24 mouse cellular contexts compared by ENCODE assay signal in the genomic region with DNA sequence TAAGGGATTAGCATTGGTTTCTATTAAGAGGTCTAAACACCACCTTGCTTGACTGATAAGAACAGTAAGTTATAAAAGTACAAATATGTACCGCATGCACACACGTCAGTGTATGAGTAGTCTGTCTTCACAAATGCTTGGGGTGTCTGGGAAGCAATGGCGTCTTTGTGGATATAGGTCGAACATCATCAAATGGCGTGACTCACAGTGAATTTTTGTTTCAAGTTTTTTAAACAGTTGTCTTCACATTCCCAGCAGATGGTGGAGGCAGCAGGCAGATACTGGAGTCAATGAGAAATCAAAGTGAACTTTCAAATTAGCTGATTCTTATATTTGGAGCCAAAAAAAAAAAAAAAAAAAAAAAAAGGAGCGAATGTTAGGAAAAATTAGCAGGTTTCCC.
DNase-seq lines count a peak whose midpoint lies in the region; ATAC-seq lines count a peak whose summit lies in the region.
"Had no signal": no experiment of that assay in that cellular context is flagged by ENCODE, and none has a peak within 500 bp of the region (broad histone marks: within the 10 kb centered on the region; RNA-seq: fewer than 3 reads in every experiment).

No protein-coding gene starts in this region.

- H3K9ac ChIP-seq in forebrain, embryonic 14.5 days (ENCODE audit: low read length) = no peak overlapping the region
- H3K9ac ChIP-seq in forebrain, embryonic 11.5 days (ENCODE audit: low read length) = no peak overlapping the region
- H3K9ac ChIP-seq: hindbrain, embryonic 15.5 days; neural tube, embryonic 13.5 days had no signal

- WGBS in forebrain, embryonic 14.5 days = 90% methylated on average over 6 of the region's 6 CpGs
- WGBS in forebrain, embryonic 11.5 days = 93% methylated on average over 6 of the region's 6 CpGs

- no peak overlapping the region for H3K4me3 ChIP-seq in forebrain, embryonic 14.5 days (ENCODE audit: low read depth, low read length)
- H3K4me3 ChIP-seq in forebrain, embryonic 11.5 days (ENCODE audit: low read depth, low read length) = no peak overlapping the region
- H3K4me3 ChIP-seq: heart, adult 2 months; hindbrain, embryonic 15.5 days; limb, embryonic 10.5 days; megakaryocyte, embryonic 14.5 days; neural tube, embryonic 13.5 days had no signal

- no peaks in the 10 kb centered on the region for H3K4me1 ChIP-seq in forebrain, embryonic 14.5 days (ENCODE audit: control insufficient read depth, insufficient read depth, low read length)
- H3K4me1 ChIP-seq in forebrain, embryonic 11.5 days (replicated peaks; ENCODE audit: control insufficient read depth, insufficient read depth, low read length) = no peaks in the 10 kb centered on the region
- H3K4me1 ChIP-seq: hindbrain, embryonic 15.5 days; limb, embryonic 10.5 days; megakaryocyte, embryonic 14.5 days; neural tube, embryonic 13.5 days had no signal

- H3K9me3 ChIP-seq in forebrain, embryonic 14.5 days (replicated peaks; ENCODE audit: control insufficient read depth, low read length) = no peaks in the 10 kb centered on the region
- H3K9me3 ChIP-seq in forebrain, embryonic 11.5 days (ENCODE audit: control insufficient read depth, low read length) = no peaks in the 10 kb centered on the region
- H3K9me3 ChIP-seq: hindbrain, embryonic 15.5 days; limb, embryonic 10.5 days; megakaryocyte, embryonic 14.5 days; neural tube, embryonic 13.5 days had no signal

- H3K36me3 ChIP-seq in forebrain, embryonic 14.5 days (ENCODE audit: control insufficient read depth, insufficient read depth, low read length) = no peaks in the 10 kb centered on the region
- no peaks in the 10 kb centered on the region for H3K36me3 ChIP-seq in forebrain, embryonic 11.5 days (ENCODE audit: control insufficient read depth, insufficient read depth, low read length)
- H3K36me3 ChIP-seq: hindbrain, embryonic 15.5 days; limb, embryonic 10.5 days; neural tube, embryonic 13.5 days had no signal

- no peak overlapping the region for H3K4me2 ChIP-seq in forebrain, embryonic 14.5 days (ENCODE audit: low read length)
- H3K4me2 ChIP-seq in forebrain, embryonic 11.5 days (ENCODE audit: low read depth, low read length, severe bottlenecking) = no peak overlapping the region
- H3K4me2 ChIP-seq: hindbrain, embryonic 15.5 days; neural tube, embryonic 13.5 days had no signal

- intact Hi-C loops in left cerebral cortex, postnatal 25 days (cut with DNase I) = no loop called here
- intact Hi-C loops in left cerebral cortex, postnatal 36 days (cut with DNase I) = no loop called here

- peak; percentile 21 for DNase-seq in forebrain, embryonic 14.5 days (ENCODE audit: low spot score)
- no peak for DNase-seq in forebrain, embryonic 11.5 days (ENCODE audit: low spot score)
- DNase-seq in left cerebral cortex, postnatal 25 days (ENCODE audit: low spot score in 2 of 2) = peak; percentile 26 to 73
- no peak for DNase-seq in left cerebral cortex, postnatal 36 days (ENCODE audit: low spot score in 2 of 2)
- DNase-seq in layer of hippocampus, adult 9-11 months = peak; percentile 49
- DNase-seq in telencephalon, adult 2 months (ENCODE audit: low read depth, low spot score) = peak; percentile 45
- no peak for DNase-seq in testis, postnatal 10 days (ENCODE audit: low spot score)
- DNase-seq: adrenal gland, postnatal 10 days; cerebellum, adult 11-12 months; cerebellum, postnatal 25 days; embryo, embryonic 11 days; gastrocnemius, postnatal 14 days; heart, adult 2 months; heart, postnatal 4 days; kidney, postnatal 4 days; lung, adult 18-20 months; midbrain, embryonic 14.5 days; thymus, postnatal 36 days had no signal

- no peaks in the 10 kb centered on the region for H3K27me3 ChIP-seq in forebrain, embryonic 14.5 days (replicated peaks; ENCODE audit: control insufficient read depth, insufficient read depth, low read length)
- no peaks in the 10 kb centered on the region for H3K27me3 ChIP-seq in forebrain, embryonic 11.5 days (ENCODE audit: control insufficient read depth, insufficient read depth, low read length)
- H3K27me3 ChIP-seq: hindbrain, embryonic 15.5 days; megakaryocyte, embryonic 14.5 days; neural tube, embryonic 13.5 days had no signal

- ATAC-seq in forebrain, embryonic 14.5 days = no peak
- no peak for ATAC-seq in forebrain, embryonic 11.5 days (replicated peaks; ENCODE audit: low FRiP score)
- ATAC-seq in granulocyte monocyte progenitor cell, adult 5-6 weeks (replicated peaks; ENCODE audit: poor library complexity, severe bottlenecking) = no peak
- ATAC-seq: intestine, embryonic 16.5 days had no signal

- H3K27ac ChIP-seq in forebrain, embryonic 14.5 days (ENCODE audit: low read depth, low read length) = no peak overlapping the region
- no peak overlapping the region for H3K27ac ChIP-seq in forebrain, embryonic 11.5 days (ENCODE audit: low read depth, low read length)
- H3K27ac ChIP-seq: heart, adult 2 months; hindbrain, embryonic 15.5 days; limb, embryonic 10.5 days; neural tube, embryonic 13.5 days had no signal

Comparison
In these comparisons a context has a peak if more than half of its experiments do, and no peak if none do; other contexts are left out.
1. DNase-seq: peak in forebrain, embryonic 14.5 days (single experiment), left cerebral cortex, postnatal 25 days (2 of 2), layer of hippocampus, adult 9-11 months (single experiment) and telencephalon, adult 2 months (single experiment); none in forebrain, embryonic 11.5 days (single experiment), left cerebral cortex, postnatal 36 days (0 of 2) and testis, postnatal 10 days (single experiment).